In genomic region chr1:132626125-132626756, GRCm38 (mm10) we compare ENCODE assay signal across 21 mouse cellular contexts.
DNase-seq lines count a peak whose midpoint lies in the region; ATAC-seq lines count a peak whose summit lies in the region.
"Had no signal": no experiment of that assay in that cellular context is flagged by ENCODE, and none has a peak within 500 bp of the region (broad histone marks: within the 10 kb centered on the region; RNA-seq: fewer than 3 reads in every experiment).

No protein-coding gene starts in this region.

- DNase-seq in hindbrain, embryonic 11.5 days (ENCODE audit: low spot score) = peak; percentile 40
- DNase-seq in hindbrain, embryonic 10.5 days (ENCODE audit: low spot score) = no peak
- DNase-seq in retina, embryonic 14.5 days (ENCODE audit: low spot score) = peak; percentile 22
- no peak for DNase-seq in retina, postnatal 1 day
- DNase-seq in mesoderm, embryonic 11.5 days (ENCODE audit: low read depth, low spot score) = peak; percentile 44
- no peak for DNase-seq in lung, adult 18-20 months
- DNase-seq: adrenal gland, adult 2 months; gastrocnemius, postnatal 25 days; heart, postnatal 4 days; layer of hippocampus, postnatal 36 days; liver, postnatal 0 days; right cerebral cortex, postnatal 25 days; thymus, adult 18-20 months; thymus, postnatal 4 days had no signal

- ATAC-seq in hindbrain, embryonic 11.5 days (ENCODE audit: low FRiP score) = peak; percentile 76
- no peak for ATAC-seq in neural tube, embryonic 15.5 days (ENCODE audit: low FRiP score)
- no peak for ATAC-seq in megakaryocyte progenitor cell, adult 5-6 weeks (replicated peaks; ENCODE audit: poor library complexity)
- ATAC-seq: forebrain, embryonic 14.5 days; intestine, embryonic 16.5 days; liver, postnatal 0 days had no signal

- no peaks in the 10 kb centered on the region for H3K4me1 ChIP-seq in hindbrain, embryonic 11.5 days (replicated peaks; ENCODE audit: control insufficient read depth, insufficient read depth, low read length)
- H3K4me1 ChIP-seq in hindbrain, embryonic 10.5 days (replicated peaks) = peaks cover 33% of the 10 kb centered on the region
- peaks cover 11% of the 10 kb centered on the region for H3K4me1 ChIP-seq in neural tube, embryonic 15.5 days

- 67% methylated on average over 7 of the region's 7 CpGs for WGBS in hindbrain, embryonic 11.5 days
- WGBS in hindbrain, embryonic 10.5 days = 76% methylated on average over 7 of the region's 7 CpGs
- 29% methylated on average over 7 of the region's 7 CpGs for WGBS in neural tube, embryonic 15.5 days

- H3K27me3 ChIP-seq in hindbrain, embryonic 11.5 days (ENCODE audit: control insufficient read depth, insufficient read depth, low read length) = no peaks in the 10 kb centered on the region
- peaks cover 7% of the 10 kb centered on the region; the same call in 1 of the 2 replicates for H3K27me3 ChIP-seq in hindbrain, embryonic 10.5 days (ENCODE audit: insufficient read depth, poor library complexity, severe bottlenecking)
- no peaks in the 10 kb centered on the region for H3K27me3 ChIP-seq in neural tube, embryonic 15.5 days (replicated peaks)
- H3K27me3 ChIP-seq: stomach, embryonic 15.5 days had no signal

- H3K4me3 ChIP-seq in hindbrain, embryonic 11.5 days (ENCODE audit: low read depth, low read length) = no peak overlapping the region
- no peak overlapping the region for H3K4me3 ChIP-seq in hindbrain, embryonic 10.5 days
- no peak overlapping the region for H3K4me3 ChIP-seq in neural tube, embryonic 15.5 days (replicated peaks)
- H3K4me3 ChIP-seq: heart, embryonic 15.5 days; stomach, embryonic 15.5 days had no signal

- H3K27ac ChIP-seq in hindbrain, embryonic 11.5 days (ENCODE audit: low read depth, low read length) = peak overlapping the region; percentile 4; the same call in 1 of the 2 replicates
- no peak overlapping the region for H3K27ac ChIP-seq in hindbrain, embryonic 10.5 days
- peak overlapping the region; percentile 10; the same call in 1 of the 2 replicates for H3K27ac ChIP-seq in neural tube, embryonic 15.5 days (replicated peaks)
- H3K27ac ChIP-seq: heart, embryonic 15.5 days; kidney, postnatal 0 days; stomach, embryonic 15.5 days had no signal

- H3K9me3 ChIP-seq in hindbrain, embryonic 11.5 days (ENCODE audit: control insufficient read depth, low read length) = no peaks in the 10 kb centered on the region
- H3K9me3 ChIP-seq in hindbrain, embryonic 10.5 days = no peaks in the 10 kb centered on the region
- H3K9me3 ChIP-seq in neural tube, embryonic 15.5 days (replicated peaks) = no peaks in the 10 kb centered on the region
- H3K9me3 ChIP-seq: heart, embryonic 15.5 days; stomach, embryonic 15.5 days had no signal

- H3K36me3 ChIP-seq in hindbrain, embryonic 11.5 days (ENCODE audit: control insufficient read depth, insufficient read depth, low read length) = no peaks in the 10 kb centered on the region
- H3K36me3 ChIP-seq in hindbrain, embryonic 10.5 days = peaks cover 38% of the 10 kb centered on the region
- H3K36me3 ChIP-seq in neural tube, embryonic 15.5 days = peaks cover 42% of the 10 kb centered on the region
- H3K36me3 ChIP-seq: heart, embryonic 15.5 days; stomach, embryonic 15.5 days had no signal

- no peak overlapping the region for H3K9ac ChIP-seq in hindbrain, embryonic 11.5 days (ENCODE audit: low read depth, low read length)
- no peak overlapping the region for H3K9ac ChIP-seq in neural tube, embryonic 15.5 days (replicated peaks)
- H3K9ac ChIP-seq: heart, embryonic 15.5 days; liver, postnatal 0 days; stomach, embryonic 15.5 days had no signal

- no peak overlapping the region for H3K4me2 ChIP-seq in hindbrain, embryonic 11.5 days (replicated peaks; ENCODE audit: low read depth, low read length)
- H3K4me2 ChIP-seq in neural tube, embryonic 15.5 days = no peak overlapping the region
- H3K4me2 ChIP-seq: heart, embryonic 15.5 days; stomach, embryonic 15.5 days had no signal

Comparison
In these comparisons a context has a peak if more than half of its experiments do, and no peak if none do; other contexts are left out.
1. DNase-seq: peak in hindbrain, embryonic 11.5 days (single experiment), retina, embryonic 14.5 days (single experiment) and mesoderm, embryonic 11.5 days (single experiment); none in hindbrain, embryonic 10.5 days (single experiment), retina, postnatal 1 day (single experiment) and lung, adult 18-20 months (0 of 2).